Mouse (Mus musculus) limb, embryonic 10.5 days (tissue): ENCODE measurements around the gene Zfp202. TPM values are rescaled to one million over a fixed set of nuclear protein-coding genes. Genes with fewer than 3 reads are reported as not detected.

Experiments
- DNase-seq: peaks from one replicate; pipeline ENCODE4 v3.0.0-alpha.2; 2017; ENCODE audit warnings: low spot score
- H3K27ac ChIP-seq: fragments of 300-500 bp; sonication (generic); 2 replicates; pipeline ENCODE4 v1.5.1; 2016; ENCODE audit warnings: mild to moderate bottlenecking
- H3K27me3 ChIP-seq: fragments of 300-500 bp; sonication (generic); 2 replicates; pipeline ENCODE4 v1.6.1; 2016; ENCODE audit warnings: low read depth, mild to moderate bottlenecking; ENCODE audit not compliant: poor library complexity, severe bottlenecking
- H3K36me3 ChIP-seq: fragments of 300-500 bp; sonication (generic); 2 replicates; pipeline ENCODE4 v1.6.1; 2016; ENCODE audit warnings: mild to moderate bottlenecking, moderate library complexity
- H3K4me1 ChIP-seq: fragments of 300-500 bp; sonication (generic); 2 replicates; pipeline ENCODE4 v1.6.1; 2016
- H3K4me3 ChIP-seq: fragments of 300-500 bp; sonication (generic); 2 replicates; pipeline ENCODE4 v1.5.1; 2016; ENCODE audit warnings: mild to moderate bottlenecking, moderate library complexity
- H3K9me3 ChIP-seq: fragments of 300-500 bp; sonication (generic); replicated peaks from 2 replicates; pipeline ENCODE4 v1.6.1; 2016; ENCODE audit warnings: mild to moderate bottlenecking
- WGBS: fragments of 180-500 bp; shearing (Covaris S2); methylation state at CpG from one replicate; pipeline ENCODE4 v1.1.7; 2016; 5-methylcytosine and 5-hydroxymethylcytosine counted together
- polyA plus RNA-seq: library from polyadenylated mRNA; unstranded; fragments of >200 nt; fragmentation: Nextera tagmentation; extraction: Ambion mirVana; gene quantifications from 2 replicates; pipeline ENCODE4 v1.2.1, GENCODE M21; 2016

The Zfp202 gene
- polyA plus RNA-seq, 1 experiment from 2014 or later: 8.4 TPM

- Histone ChIP-seq H3K27ac (no peak overlapping the region), H3K4me1 (peaks cover 8% of the 10 kb centered on the region)
- 88% methylated on average over 7 of the region's 7 CpGs for WGBS
Measured at GRCm38 (mm10) chr9:40245974-40246665, 54.0 kb downstream of the Zfp202 start.

GRCm38 (mm10) chr9:40246702-40247101, 54.6 kb downstream of the Zfp202 start:
- WGBS: 90% methylated on average over 6 of the region's 6 CpGs
- Histone ChIP-seq H3K4me3 (no peak overlapping the region), H3K27ac (no peak overlapping the region), H3K27me3 (no peaks in the 10 kb centered on the region), H3K36me3 (no peaks in the 10 kb centered on the region), H3K9me3 (no peaks in the 10 kb centered on the region), H3K4me1 (0 out of 2 replicates have a peak, but pooled peaks cover 4% of the 10 kb centered on the region)
- DNase-seq: no peak

More at GRCm38 (mm10) chr9:40245974-40246665, 54.0 kb downstream of the Zfp202 start:
- peaks cover 4% of the 10 kb centered on the region for H3K27me3 ChIP-seq
- no peaks in the 10 kb centered on the region for H3K36me3 ChIP-seq
- H3K4me3 ChIP-seq: no peak overlapping the region
- DNase-seq: no peak
- H3K9me3 ChIP-seq: no peaks in the 10 kb centered on the region

GRCm38 (mm10) chr9:40249106-40249505, 57.0 kb downstream of the Zfp202 start:
- DNase-seq: no peak
- H3K27ac ChIP-seq: no peak overlapping the region
- H3K9me3 ChIP-seq: no peaks in the 10 kb centered on the region
- WGBS: 69% methylated on average over 1 of the region's 1 CpGs
- no peaks in the 10 kb centered on the region for H3K4me1 ChIP-seq
- no peaks in the 10 kb centered on the region for H3K36me3 ChIP-seq
- no peak overlapping the region for H3K4me3 ChIP-seq
- H3K27me3 ChIP-seq: no peaks in the 10 kb centered on the region

GRCm38 (mm10) chr9:40252459-40252858, 60.3 kb downstream of the Zfp202 start:
- no peaks in the 10 kb centered on the region for H3K9me3 ChIP-seq
- no peaks in the 10 kb centered on the region for H3K36me3 ChIP-seq
- no peak overlapping the region for H3K4me3 ChIP-seq
- H3K4me1 ChIP-seq: no peaks in the 10 kb centered on the region
- H3K27me3 ChIP-seq: no peaks in the 10 kb centered on the region
- no peak overlapping the region for H3K27ac ChIP-seq
- DNase-seq: no peak
- WGBS: 75% methylated on average over 3 of the region's 3 CpGs

Other genes with a start within 250 kb of the Zfp202 start
- not detected in 2 replicates for gene Olfr975, start 240.3 kb upstream of the Zfp202 start, polyA plus RNA-seq
- gene Olfr976, start 231.2 kb upstream of the Zfp202 start, polyA plus RNA-seq: not detected in 2 replicates
- gene Olfr978, start 200.2 kb upstream of the Zfp202 start, polyA plus RNA-seq: not detected in 2 replicates
- gene Olfr979, start 188.9 kb upstream of the Zfp202 start, polyA plus RNA-seq: not detected in 2 replicates
- not detected in 2 replicates for gene Olfr980, start 182.7 kb upstream of the Zfp202 start, polyA plus RNA-seq
- not detected in 2 replicates for gene Olfr981, start 170.9 kb upstream of the Zfp202 start, polyA plus RNA-seq
- not detected in 2 replicates for gene Olfr982, start 118.5 kb upstream of the Zfp202 start, polyA plus RNA-seq
- gene Olfr983, start 98.7 kb upstream of the Zfp202 start, polyA plus RNA-seq: not detected in 2 replicates
- not detected in 2 replicates for gene Olfr984, start 78.1 kb upstream of the Zfp202 start, polyA plus RNA-seq
- not detected in 2 replicates for gene Olfr985, start 62.1 kb upstream of the Zfp202 start, polyA plus RNA-seq
- gene Tmem225, start 44.2 kb upstream of the Zfp202 start, polyA plus RNA-seq: not detected in 2 replicates
- not detected in 2 replicates for gene Olfr986, start 11.4 kb upstream of the Zfp202 start, polyA plus RNA-seq
- 0.08 and 0.15 TPM in 2 replicates for gene Scn3b, start 76.9 kb downstream of the Zfp202 start, polyA plus RNA-seq